Mouse (Mus musculus) cerebellum, postnatal 14 days (tissue): ENCODE results near the gene Uqcc3.
A peak's percentile ranks its signal among the peaks of the same experiment; 100 is the strongest.
"Not testable (repeated sequence)": the region's sequence is repeated elsewhere in the genome, so short reads cannot be mapped to it uniquely, and the experiment has no call there.

Experiments
- DNase-seq, 2 experiments: peaks; one replicate each; pipeline ENCODE4 v3.0.0; 2021; ENCODE audit warnings: mixed read lengths in 2 of 2

Uqcc3 gene

GRCm38 (mm10) chr19:8844371-8845129 lies 36.2 kb downstream of the Uqcc3 start:
- DNase-seq, result peak; percentile 85 to 94

GRCm38 (mm10) chr19:8842961-8843360 lies 37.8 kb downstream of the Uqcc3 start:
- DNase-seq, result no peak

- DNase-seq, result peak in 1 of 2 experiments; percentile 61
Observed at GRCm38 (mm10) chr19:8841012-8841411, 39.7 kb downstream of the Uqcc3 start.

- peak; percentile 85 to 87 for DNase-seq
Observed at GRCm38 (mm10) chr19:8839908-8840791, 40.6 kb downstream of the Uqcc3 start.

- peak; percentile 91 to 93 for DNase-seq
Observed at GRCm38 (mm10) chr19:8839103-8839907, 41.4 kb downstream of the Uqcc3 start, which contains the start of gene Gng3. Gene Gng3 (minus strand): TSS chr19:8839194.

GRCm38 (mm10) chr19:8838041-8838730 lies 42.5 kb downstream of the Uqcc3 start:
- peak; percentile 78 to 80 for DNase-seq

- DNase-seq, result peak; percentile 89 to 90
Observed at GRCm38 (mm10) chr19:8837251-8837791, 43.4 kb downstream of the Uqcc3 start, which contains the start of gene Bscl2. Gene Bscl2 (plus strand): TSS chr19:8837467.

GRCm38 (mm10) chr19:8836327-8836726 lies 44.4 kb downstream of the Uqcc3 start:
- DNase-seq, result not testable (repeated sequence)

GRCm38 (mm10) chr19:8832971-8833370 lies 47.8 kb downstream of the Uqcc3 start:
- DNase-seq, result no peak

- peak in 1 of 2 experiments; percentile 44 for DNase-seq
Observed at GRCm38 (mm10) chr19:8831262-8831661, 49.5 kb downstream of the Uqcc3 start.

GRCm38 (mm10) chr19:8830664-8831063 lies 50.1 kb downstream of the Uqcc3 start:
- DNase-seq, result peak in 1 of 2 experiments; percentile 47
